Mouse (Mus musculus): Measurements from ENCODE around the gene Hyls1.

GRCm38 (mm10) chr9:35516182-35516581, 54.0 kb downstream of the Hyls1 start:
- TF ChIP-seq CTCF (IDR thresholded peaks at IDR 0.05; ENCODE audit: control insufficient read depth, insufficient read depth, insufficient read length) (no peak), MAX (IDR thresholded peaks at IDR 0.05) (no peak), MYOG (IDR thresholded peaks at IDR 0.05; ENCODE audit: control insufficient read depth, extremely low read depth, insufficient read length) (no peak)
